Mouse (Mus musculus): ENCODE measurements at regions not wholly inside any gene's neighbourhood (a gene's known extent, or its start where the extent isn't known, plus 50 kb on each side); places are given as distances from the start of the nearest gene placed in this dataset.

- intact Hi-C loops (cut with DNase I) = no loop called here
- DNase-seq = no peak
Observed at GRCm38 (mm10) chr2:170259662-170260457, 112.0 kb upstream of the Zfp217 start.

- DNase-seq = peak; percentile 61 to 63
- intact Hi-C loops (cut with DNase I) = no loop called here
Observed at GRCm38 (mm10) chr2:170258367-170258766, 110.5 kb upstream of the Zfp217 start.

GRCm38 (mm10) chr2:170257671-170258235, 109.8 kb upstream of the Zfp217 start:
- intact Hi-C loops (cut with DNase I) = no loop called here
- no peak for DNase-seq

GRCm38 (mm10) chr2:170255997-170256396, 108.1 kb upstream of the Zfp217 start:
- intact Hi-C loops (cut with DNase I) = no loop called here
- DNase-seq = no peak

GRCm38 (mm10) chr2:170255533-170255932, 107.6 kb upstream of the Zfp217 start:
- intact Hi-C loops (cut with DNase I) = no loop called here
- DNase-seq = no peak

GRCm38 (mm10) chr2:170253681-170254440, 106.0 kb upstream of the Zfp217 start:
- intact Hi-C loops (cut with DNase I) = no loop called here
- no peak for DNase-seq

- intact Hi-C loops (cut with DNase I) = no loop called here
- DNase-seq = peak; percentile 22 to 24
Observed at GRCm38 (mm10) chr2:170252255-170253034, 104.5 kb upstream of the Zfp217 start.

GRCm38 (mm10) chr2:170250680-170251079, 102.8 kb upstream of the Zfp217 start:
- intact Hi-C loops (cut with DNase I) = no loop called here
- DNase-seq = no peak

- intact Hi-C loops (cut with DNase I) = no loop called here
- no peak for DNase-seq
Observed at GRCm38 (mm10) chr2:170247702-170248445, 100.0 kb upstream of the Zfp217 start.

GRCm38 (mm10) chr2:170245637-170246341, 97.9 kb upstream of the Zfp217 start:
- DNase-seq = no peak
- intact Hi-C loops (cut with DNase I) = no loop called here

- intact Hi-C loops (cut with DNase I) = no loop called here
- DNase-seq = no peak
Observed at GRCm38 (mm10) chr2:170244108-170244507, 96.2 kb upstream of the Zfp217 start.

GRCm38 (mm10) chr2:170237959-170238358, 90.1 kb upstream of the Zfp217 start:
- intact Hi-C loops (cut with DNase I) = no loop called here
- no peak for DNase-seq

- intact Hi-C loops (cut with DNase I) = no loop called here
- no peak for DNase-seq
Observed at GRCm38 (mm10) chr2:170233426-170233825, 85.5 kb upstream of the Zfp217 start.

GRCm38 (mm10) chr2:170229461-170230080, 81.7 kb upstream of the Zfp217 start:
- no peak for DNase-seq
- intact Hi-C loops (cut with DNase I) = no loop called here

GRCm38 (mm10) chr2:170228318-170228994, 80.6 kb upstream of the Zfp217 start:
- intact Hi-C loops (cut with DNase I) = no loop called here
- no peak for DNase-seq

- intact Hi-C loops (cut with DNase I) = loop anchor here (5.0 kb wide), 1 partner anchor 43 kb away; no protein-coding TSS in a partner anchor
- DNase-seq = no peak
Observed at GRCm38 (mm10) chr2:170223872-170224271, 76.0 kb upstream of the Zfp217 start.

- peak in 1 of 2 experiments; percentile 31 for DNase-seq
- intact Hi-C loops (cut with DNase I) = loop anchor here (5.0 kb wide), 1 partner anchor 44 kb away; no protein-coding TSS in a partner anchor
Observed at GRCm38 (mm10) chr2:170222819-170223218, 74.9 kb upstream of the Zfp217 start.

- intact Hi-C loops (cut with DNase I) = loop anchor here (5.0 kb wide), 1 partner anchor 45 kb away; no protein-coding TSS in a partner anchor
- peak in 1 of 2 experiments; percentile 10 for DNase-seq
Observed at GRCm38 (mm10) chr2:170221994-170222535, 74.2 kb upstream of the Zfp217 start.

Measured in heart, postnatal 14 days (tissue).